Mouse (Mus musculus) intestine, embryonic 14.5 days (tissue): ENCODE data around the gene Cd72. TPM values are rescaled to one million over a fixed set of nuclear protein-coding genes. Genes with fewer than 3 reads are reported as not detected.
A peak's percentile ranks its signal among the peaks of the same experiment; 100 is the strongest.

Experiments
- ATAC-seq: fragments of 200-750 bp; cut with Nextera tagmentation; replicated peaks from 2 replicates; pipeline ENCODE4 v1.8.0; 2017; ENCODE audit warnings: low read depth, moderate number of reproducible peaks, moderate TSS enrichment, moderate library complexity; ENCODE audit not compliant: low FRiP score, low TSS enrichment
- DNase-seq: peaks from one replicate; pipeline ENCODE4 v3.0.0-alpha.2; 2018; ENCODE audit warnings: low spot score
- H3K27ac ChIP-seq: fragments of 300-500 bp; sonication (generic); 2 replicates; pipeline ENCODE4 v1.5.1; 2014; ENCODE audit warnings: low read depth, mild to moderate bottlenecking, control low read depth
- H3K27me3 ChIP-seq: fragments of 300-500 bp; sonication (generic); replicated peaks from 2 replicates; pipeline ENCODE4 v1.6.1; 2014; ENCODE audit warnings: low read length, control low read depth; ENCODE audit not compliant: control insufficient read depth, insufficient read depth
- H3K36me3 ChIP-seq: fragments of 300-500 bp; sonication (generic); 2 replicates; pipeline ENCODE4 v1.6.1; 2014; ENCODE audit warnings: low read length, control low read depth; ENCODE audit not compliant: control insufficient read depth, insufficient read depth
- H3K4me1 ChIP-seq: fragments of 300-500 bp; sonication (generic); replicated peaks from 2 replicates; pipeline ENCODE4 v1.6.1; 2014; ENCODE audit warnings: low read length, control low read depth, mixed read lengths; ENCODE audit not compliant: control insufficient read depth, insufficient read depth
- H3K4me2 ChIP-seq: fragments of 300-500 bp; sonication (generic); 2 replicates; pipeline ENCODE4 v1.6.1; 2014; ENCODE audit warnings: low read length
- H3K4me3 ChIP-seq: fragments of 300-500 bp; sonication (generic); 2 replicates; pipeline ENCODE4 v1.5.1; 2014; ENCODE audit warnings: low read depth, low read length, control low read depth, mixed read lengths
- H3K9ac ChIP-seq: fragments of 300-500 bp; sonication (generic); 2 replicates; pipeline ENCODE4 v1.6.1; 2014; ENCODE audit warnings: mild to moderate bottlenecking, low read length
- H3K9me3 ChIP-seq: fragments of 300-500 bp; sonication (generic); 2 replicates; pipeline ENCODE4 v1.6.1; 2016; ENCODE audit warnings: low read length, control low read depth; ENCODE audit not compliant: control insufficient read depth
- WGBS: fragments of 180-500 bp; shearing (Covaris S2); extraction: QIAGEN DNeasy Blood & Tissue Kit; methylation state at CpG from one replicate; pipeline ENCODE4 v1.1.7; 2014; 5-methylcytosine and 5-hydroxymethylcytosine counted together
- polyA plus RNA-seq: library from polyadenylated mRNA; unstranded; fragments of >200 nt; fragmentation: Nextera tagmentation; extraction: Ambion mirVana; gene quantifications from 2 replicates; pipeline ENCODE4 v1.2.1, GENCODE M21; 2014

The Cd72 gene
- polyA plus RNA-seq, 1 experiment from 2014 or later, result 4.8 TPM

GRCm38 (mm10) chr4:43470301-43470700, 15.9 kb upstream of the Cd72 start:
- ATAC-seq (no peak), DNase-seq (no peak)
- Histone ChIP-seq H3K9me3 (no peaks in the 10 kb centered on the region), H3K4me3 (no peak overlapping the region), H3K4me2 (no peak overlapping the region), H3K9ac (no peak overlapping the region), H3K4me1 (no peaks in the 10 kb centered on the region), H3K27me3 (no peaks in the 10 kb centered on the region), H3K36me3 (no peaks in the 10 kb centered on the region), H3K27ac (no peak overlapping the region)
- WGBS, result 90% methylated on average over 10 of the region's 10 CpGs

GRCm38 (mm10) chr4:43466872-43467271, 12.4 kb upstream of the Cd72 start:
- no peak for DNase-seq
- 88% methylated on average over 7 of the region's 7 CpGs for WGBS
- H3K9me3 ChIP-seq, result no peaks in the 10 kb centered on the region
- no peak overlapping the region for H3K27ac ChIP-seq
- H3K4me3 ChIP-seq, result no peak overlapping the region
- no peak overlapping the region for H3K4me2 ChIP-seq
- ATAC-seq, result no peak
- H3K36me3 ChIP-seq, result no peaks in the 10 kb centered on the region
- H3K9ac ChIP-seq, result no peak overlapping the region
- H3K4me1 ChIP-seq, result no peaks in the 10 kb centered on the region
- no peaks in the 10 kb centered on the region for H3K27me3 ChIP-seq

DNA sequence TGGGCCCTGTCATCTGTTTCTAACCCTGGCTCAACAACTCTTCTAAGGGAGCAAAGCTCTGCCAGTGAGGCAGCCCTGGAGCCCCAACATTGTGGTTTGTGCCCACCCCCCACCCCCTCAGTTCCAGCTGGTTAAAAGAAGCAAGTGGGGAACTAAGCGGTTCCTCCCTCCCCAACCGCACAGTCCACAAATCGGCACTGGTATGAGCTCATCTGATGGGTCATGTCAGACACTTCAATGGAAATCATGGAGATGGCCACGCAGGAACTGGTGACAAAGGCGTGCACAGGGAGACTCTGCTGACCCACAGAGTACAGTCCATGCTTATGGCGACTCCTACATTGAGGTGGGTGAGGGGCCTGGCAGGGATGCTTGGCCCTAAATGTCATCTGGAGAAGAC, 11.5 kb upstream of the Cd72 start:
- ATAC-seq (no peak), DNase-seq (no peak)
- H3K9ac ChIP-seq, result no peak overlapping the region
- no peak overlapping the region for H3K4me2 ChIP-seq
- H3K36me3 ChIP-seq, result no peaks in the 10 kb centered on the region
- no peaks in the 10 kb centered on the region for H3K9me3 ChIP-seq
- 83% methylated on average over 6 of the region's 6 CpGs for WGBS
- H3K27me3 ChIP-seq, result no peaks in the 10 kb centered on the region
- no peak overlapping the region for H3K4me3 ChIP-seq
- no peak overlapping the region for H3K27ac ChIP-seq
- H3K4me1 ChIP-seq, result no peaks in the 10 kb centered on the region

GRCm38 (mm10) chr4:43463102-43463501, 8.7 kb upstream of the Cd72 start:
- Histone ChIP-seq H3K4me1 (no peaks in the 10 kb centered on the region), H3K36me3 (no peaks in the 10 kb centered on the region), H3K9ac (no peak overlapping the region), H3K4me2 (no peak overlapping the region), H3K4me3 (no peak overlapping the region), H3K9me3 (no peaks in the 10 kb centered on the region), H3K27me3 (no peaks in the 10 kb centered on the region), H3K27ac (no peak overlapping the region)
- DNase-seq, result no peak
- ATAC-seq, result no peak
- WGBS, result 91% methylated on average over 5 of the region's 5 CpGs

GRCm38 (mm10) chr4:43457124-43457523, 2.7 kb upstream of the Cd72 start:
- DNase-seq, result no peak
- H3K27ac ChIP-seq, result no peak overlapping the region
- ATAC-seq, result no peak
- 18% methylated on average over 8 of the region's 8 CpGs for WGBS
- peaks cover 29% of the 10 kb centered on the region for H3K27me3 ChIP-seq
- no peaks in the 10 kb centered on the region for H3K36me3 ChIP-seq
- H3K4me2 ChIP-seq, result no peak overlapping the region
- no peak overlapping the region for H3K9ac ChIP-seq
- H3K4me3 ChIP-seq, result no peak overlapping the region
- no peaks in the 10 kb centered on the region for H3K9me3 ChIP-seq
- H3K4me1 ChIP-seq, result peaks cover 15% of the 10 kb centered on the region

GRCm38 (mm10) chr4:43456470-43456869, 2.0 kb upstream of the Cd72 start:
- Histone ChIP-seq H3K4me2 (no peak overlapping the region), H3K4me3 (no peak overlapping the region), H3K4me1 (peaks cover 15% of the 10 kb centered on the region), H3K9ac (no peak overlapping the region), H3K27ac (no peak overlapping the region), H3K27me3 (peaks cover 30% of the 10 kb centered on the region), H3K36me3 (no peaks in the 10 kb centered on the region), H3K9me3 (no peaks in the 10 kb centered on the region)
- no peak for DNase-seq
- WGBS, result 29% methylated on average over 4 of the region's 4 CpGs
- ATAC-seq, result no peak

- peak overlapping the region; percentile 13; the same call in 1 of the 2 replicates for H3K9ac ChIP-seq
- H3K4me1 ChIP-seq, result peaks cover 15% of the 10 kb centered on the region
- H3K36me3 ChIP-seq, result peaks cover under 1% of the 10 kb centered on the region; the same call in 1 of the 2 replicates
- peak; percentile 57 for DNase-seq
- no peak overlapping the region for H3K27ac ChIP-seq
- peak overlapping the region; percentile 42 for H3K4me2 ChIP-seq
- ATAC-seq, result no peak
- WGBS, result 2% methylated on average over 18 of the region's 18 CpGs
- peaks cover 30% of the 10 kb centered on the region for H3K27me3 ChIP-seq
- H3K9me3 ChIP-seq, result no peaks in the 10 kb centered on the region
- H3K4me3 ChIP-seq, result peak overlapping the region; percentile 20
Measured at GRCm38 (mm10) chr4:43453413-43453812, 1.0 kb downstream of the Cd72 start.

DNA sequence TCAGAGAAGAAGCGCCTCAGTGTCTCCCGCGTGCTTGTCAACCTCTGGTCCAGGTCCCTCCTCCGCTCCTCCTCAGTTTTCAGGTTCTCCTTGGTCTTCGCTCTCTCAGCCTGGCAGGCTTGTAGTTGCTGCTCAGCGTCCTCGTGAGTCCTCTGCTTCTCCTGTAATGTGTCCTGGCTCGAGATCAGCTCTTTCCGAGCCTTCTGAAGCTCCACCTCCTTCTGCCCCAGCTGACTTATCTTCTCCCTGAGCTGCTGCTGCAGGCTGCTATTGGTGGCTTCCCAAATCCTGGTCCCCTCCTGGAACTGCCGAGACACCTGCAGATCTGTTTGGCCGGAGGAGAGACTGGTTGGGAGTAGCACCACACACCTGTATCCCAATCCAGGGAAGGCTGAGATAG, 2.1 kb downstream of the Cd72 start:
- Histone ChIP-seq H3K4me2 (no peak overlapping the region), H3K27me3 (peaks cover 30% of the 10 kb centered on the region), H3K4me3 (no peak overlapping the region), H3K9ac (no peak overlapping the region), H3K9me3 (no peaks in the 10 kb centered on the region), H3K36me3 (peaks cover 12% of the 10 kb centered on the region), H3K4me1 (peaks cover 15% of the 10 kb centered on the region), H3K27ac (no peak overlapping the region)
- ATAC-seq (no peak), DNase-seq (no peak)
- 51% methylated on average over 11 of the region's 11 CpGs for WGBS

- ATAC-seq (no peak), DNase-seq (no peak)
- 92% methylated on average over 3 of the region's 3 CpGs for WGBS
Measured at GRCm38 (mm10) chr4:43448554-43448953, 5.9 kb downstream of the Cd72 start.

More at GRCm38 (mm10) chr4:43448554-43448953, 5.9 kb downstream of the Cd72 start:
- Histone ChIP-seq H3K4me1 (peaks cover 16% of the 10 kb centered on the region), H3K4me3 (no peak overlapping the region), H3K4me2 (no peak overlapping the region), H3K36me3 (peaks cover 38% of the 10 kb centered on the region), H3K9me3 (no peaks in the 10 kb centered on the region), H3K27ac (no peak overlapping the region), H3K9ac (no peak overlapping the region), H3K27me3 (peaks cover 13% of the 10 kb centered on the region)
